Mouse (Mus musculus) cerebellum, adult 2 months (tissue): Measurements from ENCODE around the gene Pex14.

ENCODE experiments used
- CTCF ChIP-seq: fragments of 200-500 bp; IDR thresholded peaks from 2 replicates; pipeline ENCODE4 v1.5.1; 2011; ENCODE audit warnings: low read depth, mild to moderate bottlenecking, control low read depth, low read length, moderate library complexity, borderline replicate concordance; ENCODE audit not compliant: insufficient read depth
- POLR2A ChIP-seq: fragments of 200-500 bp; IDR thresholded peaks from 2 replicates; pipeline ENCODE4 v1.6.1; 2011; ENCODE audit warnings: low read length, control low read depth, borderline replicate concordance; ENCODE audit not compliant: insufficient read depth

DNA sequence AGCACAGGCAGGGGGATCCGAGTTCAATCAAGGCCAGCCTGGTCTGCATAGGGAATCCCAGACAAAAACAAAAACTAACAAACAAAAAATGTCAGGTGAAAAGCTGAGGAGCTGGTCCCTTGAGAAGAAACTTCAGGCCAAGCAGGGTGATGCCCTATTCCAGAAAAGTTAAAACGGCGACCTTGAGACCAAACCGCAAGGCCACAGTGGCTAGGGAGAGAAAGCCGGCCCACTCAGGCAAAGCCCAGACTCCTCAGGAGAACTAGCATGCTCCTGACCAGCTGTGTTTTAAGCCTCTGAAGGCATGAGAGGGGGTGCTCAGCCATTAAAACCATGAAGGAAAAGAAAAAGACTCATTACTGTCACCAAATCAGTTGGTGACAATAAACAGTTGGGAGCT lies 14.3 kb downstream of the Pex14 start:
- TF ChIP-seq CTCF (no peak), POLR2A (no peak)
